Mouse (Mus musculus): ENCODE measurements at regions not wholly inside any gene's neighbourhood (a gene's known extent, or its start where the extent isn't known, plus 50 kb on each side); places are given as distances from the start of the nearest gene placed in this dataset.

- no peak for TF ChIP-seq CTCF (conservative IDR thresholded peaks at IDR 0.05; ENCODE audit: low read length)
- TF ChIP-seq NANOG (IDR thresholded peaks at IDR 0.05; ENCODE audit: borderline replicate concordance, low read length): no peak
- no peak for TF ChIP-seq POU5F1 (IDR thresholded peaks at IDR 0.05; ENCODE audit: borderline replicate concordance, low read length)
Measured at GRCm38 (mm10) chr2:61513787-61514444, 64.5 kb upstream of the Tank start.
